Mouse (Mus musculus) embryonic facial prominence, embryonic 15.5 days (tissue): ENCODE data around the gene Sstr4. TPM values are rescaled to one million over a fixed set of nuclear protein-coding genes. Genes with fewer than 3 reads are reported as not detected.
A peak's percentile ranks its signal among the peaks of the same experiment; 100 is the strongest.

Source experiments
- ATAC-seq: fragments of 200-750 bp; cut with Nextera tagmentation; 2 replicates; pipeline ENCODE4 v1.8.0; 2017; ENCODE audit warnings: low read depth, moderate TSS enrichment; ENCODE audit not compliant: insufficient number of reproducible peaks, low FRiP score, low TSS enrichment
- H3K27ac ChIP-seq: fragments of 300-500 bp; sonication (generic); replicated peaks from 2 replicates; pipeline ENCODE4 v1.5.1; 2015; ENCODE audit warnings: mild to moderate bottlenecking, inconsistent platforms
- H3K27me3 ChIP-seq: fragments of 300-500 bp; sonication (generic); 2 replicates; pipeline ENCODE4 v1.6.1; 2015; ENCODE audit warnings: inconsistent platforms
- H3K36me3 ChIP-seq: fragments of 300-500 bp; sonication (generic); 2 replicates; pipeline ENCODE4 v1.6.1; 2015; ENCODE audit warnings: mild to moderate bottlenecking, inconsistent platforms
- H3K4me1 ChIP-seq: fragments of 300-500 bp; sonication (generic); 2 replicates; pipeline ENCODE4 v1.6.1; 2015; ENCODE audit warnings: inconsistent platforms
- H3K4me2 ChIP-seq: fragments of 300-500 bp; sonication (generic); replicated peaks from 2 replicates; pipeline ENCODE4 v1.6.1; 2015; ENCODE audit warnings: mild to moderate bottlenecking, inconsistent platforms
- H3K4me3 ChIP-seq: fragments of 300-500 bp; sonication (generic); replicated peaks from 2 replicates; pipeline ENCODE4 v1.5.1; 2015; ENCODE audit warnings: mild to moderate bottlenecking, inconsistent platforms
- H3K9ac ChIP-seq: fragments of 300-500 bp; sonication (generic); 2 replicates; pipeline ENCODE4 v1.6.1; 2015; ENCODE audit warnings: inconsistent platforms
- H3K9me3 ChIP-seq: fragments of 300-500 bp; sonication (generic); replicated peaks from 2 replicates; pipeline ENCODE4 v1.6.1; 2016; ENCODE audit warnings: inconsistent platforms
- WGBS: fragments of 180-500 bp; shearing (Covaris S2); methylation state at CpG from one replicate; pipeline ENCODE4 v1.1.7; 2015; 5-methylcytosine and 5-hydroxymethylcytosine counted together
- polyA plus RNA-seq: library from polyadenylated mRNA; unstranded; fragments of >200 nt; fragmentation: Nextera tagmentation; extraction: Ambion mirVana; gene quantifications from 2 replicates; pipeline ENCODE4 v1.2.1, GENCODE M21; 2015

The Sstr4 gene
- polyA plus RNA-seq, 1 experiment from 2014 or later: 2.9 TPM

- Histone ChIP-seq H3K27ac (no peak overlapping the region), H3K36me3 (no peaks in the 10 kb centered on the region), H3K9me3 (no peaks in the 10 kb centered on the region), H3K4me3 (no peak overlapping the region), H3K4me2 (no peak overlapping the region), H3K9ac (no peak overlapping the region), H3K27me3 (peaks cover 39% of the 10 kb centered on the region), H3K4me1 (peaks cover 31% of the 10 kb centered on the region)
- ATAC-seq: peak; percentile 84
- WGBS: 13% methylated on average over 9 of the region's 9 CpGs
Measured at GRCm38 (mm10) chr2:148409141-148409540, 14.0 kb downstream of the Sstr4 start.

GRCm38 (mm10) chr2:148409821-148410220 is 14.7 kb downstream of the Sstr4 start:
- H3K4me1 ChIP-seq: peaks cover 31% of the 10 kb centered on the region
- ATAC-seq: no peak
- H3K27me3 ChIP-seq: peaks cover 36% of the 10 kb centered on the region
- no peak overlapping the region for H3K9ac ChIP-seq
- H3K9me3 ChIP-seq: no peaks in the 10 kb centered on the region
- no peak overlapping the region for H3K4me2 ChIP-seq
- no peak overlapping the region for H3K4me3 ChIP-seq
- no peaks in the 10 kb centered on the region for H3K36me3 ChIP-seq
- H3K27ac ChIP-seq: no peak overlapping the region
- WGBS: 90% methylated on average over 1 of the region's 1 CpGs

- no peak for ATAC-seq
- H3K36me3 ChIP-seq: no peaks in the 10 kb centered on the region
- H3K4me2 ChIP-seq: no peak overlapping the region
- H3K27me3 ChIP-seq: peaks cover 3% of the 10 kb centered on the region; the same call in 1 of the 2 replicates
- no peak overlapping the region for H3K4me3 ChIP-seq
- no peaks in the 10 kb centered on the region for H3K9me3 ChIP-seq
- H3K27ac ChIP-seq: no peak overlapping the region
- 66% methylated on average over 3 of the region's 3 CpGs for WGBS
- H3K9ac ChIP-seq: no peak overlapping the region
- 0 out of 2 replicates have a peak, but pooled peaks cover 3% of the 10 kb centered on the region for H3K4me1 ChIP-seq
Measured at GRCm38 (mm10) chr2:148419151-148419550, 24.0 kb downstream of the Sstr4 start.

GRCm38 (mm10) chr2:148419776-148420175 is 24.6 kb downstream of the Sstr4 start:
- no peak for ATAC-seq
- H3K27me3 ChIP-seq: peaks cover 3% of the 10 kb centered on the region; the same call in 1 of the 2 replicates
- H3K9ac ChIP-seq: no peak overlapping the region
- no peak overlapping the region for H3K4me2 ChIP-seq
- H3K9me3 ChIP-seq: no peaks in the 10 kb centered on the region
- no peak overlapping the region for H3K27ac ChIP-seq
- no peak overlapping the region for H3K4me3 ChIP-seq
- H3K4me1 ChIP-seq: 0 out of 2 replicates have a peak, but pooled peaks cover 3% of the 10 kb centered on the region
- no peaks in the 10 kb centered on the region for H3K36me3 ChIP-seq
- whole genome bisulfite sequencing: 54% methylated on average over 2 of the region's 2 CpGs

GRCm38 (mm10) chr2:148421112-148421511 is 26.0 kb downstream of the Sstr4 start:
- Histone ChIP-seq H3K4me1 (0 out of 2 replicates have a peak, but pooled peaks cover 3% of the 10 kb centered on the region), H3K9ac (no peak overlapping the region), H3K27ac (no peak overlapping the region), H3K4me3 (no peak overlapping the region), H3K36me3 (no peaks in the 10 kb centered on the region), H3K4me2 (no peak overlapping the region), H3K9me3 (no peaks in the 10 kb centered on the region), H3K27me3 (0 out of 2 replicates have a peak, but pooled peaks cover under 1% of the 10 kb centered on the region)
- no peak for ATAC-seq
- 47% methylated on average over 1 of the region's 1 CpGs for WGBS

GRCm38 (mm10) chr2:148421706-148422105 is 26.6 kb downstream of the Sstr4 start:
- no peak for ATAC-seq
- no peaks in the 10 kb centered on the region for H3K27me3 ChIP-seq
- H3K36me3 ChIP-seq: no peaks in the 10 kb centered on the region
- no peak overlapping the region for H3K4me2 ChIP-seq
- H3K9me3 ChIP-seq: no peaks in the 10 kb centered on the region
- 0 out of 2 replicates have a peak, but pooled peaks cover 3% of the 10 kb centered on the region for H3K4me1 ChIP-seq
- H3K4me3 ChIP-seq: no peak overlapping the region
- no peak overlapping the region for H3K27ac ChIP-seq
- no peak overlapping the region for H3K9ac ChIP-seq
- WGBS: 26% methylated on average over 1 of the region's 1 CpGs

GRCm38 (mm10) chr2:148425709-148426382 is 30.7 kb downstream of the Sstr4 start:
- H3K27ac ChIP-seq: no peak overlapping the region
- ATAC-seq: no peak
- H3K36me3 ChIP-seq: no peaks in the 10 kb centered on the region
- no peaks in the 10 kb centered on the region for H3K9me3 ChIP-seq
- H3K9ac ChIP-seq: no peak overlapping the region
- WGBS: 64% methylated on average over 5 of the region's 5 CpGs
- H3K27me3 ChIP-seq: no peaks in the 10 kb centered on the region
- H3K4me2 ChIP-seq: no peak overlapping the region
- H3K4me1 ChIP-seq: no peaks in the 10 kb centered on the region
- no peak overlapping the region for H3K4me3 ChIP-seq

GRCm38 (mm10) chr2:148427553-148427952 is 32.4 kb downstream of the Sstr4 start:
- H3K36me3 ChIP-seq: no peaks in the 10 kb centered on the region
- no peak for ATAC-seq
- no peak overlapping the region for H3K9ac ChIP-seq
- no peak overlapping the region for H3K27ac ChIP-seq
- H3K4me3 ChIP-seq: no peak overlapping the region
- no peak overlapping the region for H3K4me2 ChIP-seq
- 80% methylated on average over 3 of the region's 3 CpGs for WGBS
- H3K27me3 ChIP-seq: no peaks in the 10 kb centered on the region
- no peaks in the 10 kb centered on the region for H3K9me3 ChIP-seq
- no peaks in the 10 kb centered on the region for H3K4me1 ChIP-seq

GRCm38 (mm10) chr2:148428523-148428922 is 33.4 kb downstream of the Sstr4 start:
- WGBS: 74% methylated on average over 3 of the region's 3 CpGs
- no peaks in the 10 kb centered on the region for H3K27me3 ChIP-seq
- H3K9me3 ChIP-seq: no peaks in the 10 kb centered on the region
- H3K36me3 ChIP-seq: no peaks in the 10 kb centered on the region
- no peak overlapping the region for H3K4me3 ChIP-seq
- H3K27ac ChIP-seq: no peak overlapping the region
- no peak for ATAC-seq
- H3K4me1 ChIP-seq: no peaks in the 10 kb centered on the region
- no peak overlapping the region for H3K9ac ChIP-seq
- H3K4me2 ChIP-seq: no peak overlapping the region

GRCm38 (mm10) chr2:148429001-148429505 is 33.9 kb downstream of the Sstr4 start:
- H3K9me3 ChIP-seq: no peaks in the 10 kb centered on the region
- ATAC-seq: no peak
- no peak overlapping the region for H3K4me3 ChIP-seq
- no peaks in the 10 kb centered on the region for H3K27me3 ChIP-seq
- no peaks in the 10 kb centered on the region for H3K36me3 ChIP-seq
- H3K27ac ChIP-seq: no peak overlapping the region
- H3K9ac ChIP-seq: no peak overlapping the region
- H3K4me2 ChIP-seq: no peak overlapping the region
- no peaks in the 10 kb centered on the region for H3K4me1 ChIP-seq

- no peaks in the 10 kb centered on the region for H3K4me1 ChIP-seq
- WGBS: 46% methylated on average over 4 of the region's 4 CpGs
- no peak overlapping the region for H3K9ac ChIP-seq
- no peak overlapping the region for H3K4me2 ChIP-seq
- no peak overlapping the region for H3K4me3 ChIP-seq
- H3K27me3 ChIP-seq: no peaks in the 10 kb centered on the region
- ATAC-seq: no peak
- no peak overlapping the region for H3K27ac ChIP-seq
- H3K9me3 ChIP-seq: no peaks in the 10 kb centered on the region
- no peaks in the 10 kb centered on the region for H3K36me3 ChIP-seq
Measured at GRCm38 (mm10) chr2:148430941-148431340, 35.8 kb downstream of the Sstr4 start.

GRCm38 (mm10) chr2:148432346-148432745 is 37.2 kb downstream of the Sstr4 start:
- no peaks in the 10 kb centered on the region for H3K4me1 ChIP-seq
- ATAC-seq: no peak

More at GRCm38 (mm10) chr2:148432346-148432745, 37.2 kb downstream of the Sstr4 start:
- H3K36me3 ChIP-seq: no peaks in the 10 kb centered on the region
- H3K9ac ChIP-seq: no peak overlapping the region
- WGBS: 80% methylated on average over 2 of the region's 2 CpGs
- no peaks in the 10 kb centered on the region for H3K9me3 ChIP-seq
- no peak overlapping the region for H3K4me3 ChIP-seq
- no peak overlapping the region for H3K27ac ChIP-seq
- no peak overlapping the region for H3K4me2 ChIP-seq
- no peaks in the 10 kb centered on the region for H3K27me3 ChIP-seq
